Mouse (Mus musculus) neural tube, embryonic 14.5 days (tissue): Measurements from ENCODE around the gene Stac2. TPM values are rescaled to one million over a fixed set of nuclear protein-coding genes. Genes with fewer than 3 reads are reported as not detected.

Experiments used
- ATAC-seq: fragments of 200-750 bp; cut with Nextera tagmentation; 2 replicates; pipeline ENCODE4 v1.8.0; 2017; ENCODE audit warnings: low read depth, mild to moderate bottlenecking, moderate TSS enrichment, moderate library complexity
- H3K27ac ChIP-seq: fragments of 300-500 bp; sonication (generic); 2 replicates; pipeline ENCODE4 v1.5.1; 2014; ENCODE audit warnings: low read depth, mild to moderate bottlenecking, control low read depth, low read length, moderate library complexity, mixed read lengths
- H3K27me3 ChIP-seq: fragments of 300-500 bp; sonication (generic); 2 replicates; pipeline ENCODE4 v1.6.1; 2014; ENCODE audit warnings: low read length; ENCODE audit not compliant: control insufficient read depth, insufficient read depth
- H3K36me3 ChIP-seq: fragments of 300-500 bp; sonication (generic); 2 replicates; pipeline ENCODE4 v1.6.1; 2014; ENCODE audit warnings: low read length, mixed read lengths; ENCODE audit not compliant: control insufficient read depth, insufficient read depth
- H3K4me1 ChIP-seq: fragments of 300-500 bp; sonication (generic); 2 replicates; pipeline ENCODE4 v1.6.1; 2014; ENCODE audit warnings: low read length; ENCODE audit not compliant: control insufficient read depth, insufficient read depth
- H3K4me2 ChIP-seq: fragments of 300-500 bp; sonication (generic); 2 replicates; pipeline ENCODE4 v1.6.1; 2014; ENCODE audit warnings: mild to moderate bottlenecking, low read depth, low read length, control low read depth
- H3K4me3 ChIP-seq: fragments of 300-500 bp; sonication (generic); 2 replicates; pipeline ENCODE4 v1.5.1; 2014; ENCODE audit warnings: low read depth, low read length, control low read depth, mixed read lengths
- H3K9ac ChIP-seq: fragments of 300-500 bp; sonication (generic); replicated peaks from 2 replicates; pipeline ENCODE4 v1.6.1; 2014; ENCODE audit warnings: low read depth, mild to moderate bottlenecking, control low read depth, low read length, mixed read lengths
- H3K9me3 ChIP-seq: fragments of 300-500 bp; sonication (generic); 2 replicates; pipeline ENCODE4 v1.6.1; 2016; ENCODE audit warnings: low read length; ENCODE audit not compliant: control insufficient read depth
- WGBS: fragments of 180-500 bp; shearing (Covaris S2); extraction: QIAGEN DNeasy Blood & Tissue Kit; methylation state at CpG from one replicate; pipeline ENCODE4 v1.1.7; 2014; 5-methylcytosine and 5-hydroxymethylcytosine counted together
- polyA plus RNA-seq: library from polyadenylated mRNA; unstranded; fragments of >200 nt; fragmentation: Nextera tagmentation; extraction: Ambion mirVana; gene quantifications from 2 replicates; pipeline ENCODE4 v1.2.1, GENCODE M21; 2014

Stac2 gene
- polyA plus RNA-seq, 1 experiment from 2014 or later = 18.1 TPM

GRCm38 (mm10) chr11:98001351-98001824, 51.9 kb downstream of the Stac2 start:
- WGBS = 19% methylated on average over 11 of the region's 11 CpGs
- Histone ChIP-seq H3K9me3 (no peaks in the 10 kb centered on the region), H3K4me3 (no peak overlapping the region), H3K36me3 (peaks cover 25% of the 10 kb centered on the region), H3K27ac (no peak overlapping the region), H3K4me1 (0 out of 2 replicates have a peak, but pooled peaks cover 4% of the 10 kb centered on the region), H3K9ac (no peak overlapping the region), H3K27me3 (no peaks in the 10 kb centered on the region), H3K4me2 (no peak overlapping the region)
- no peak for ATAC-seq

GRCm38 (mm10) chr11:98000378-98001140, 52.7 kb downstream of the Stac2 start:
- no peak overlapping the region for H3K9ac ChIP-seq
- no peak for ATAC-seq
- H3K4me2 ChIP-seq = no peak overlapping the region
- H3K36me3 ChIP-seq = peaks cover 17% of the 10 kb centered on the region
- no peaks in the 10 kb centered on the region for H3K9me3 ChIP-seq
- H3K4me3 ChIP-seq = no peak overlapping the region
- no peaks in the 10 kb centered on the region for H3K27me3 ChIP-seq
- WGBS = 26% methylated on average over 7 of the region's 7 CpGs
- 0 out of 2 replicates have a peak, but pooled peaks cover 6% of the 10 kb centered on the region for H3K4me1 ChIP-seq
- no peak overlapping the region for H3K27ac ChIP-seq

GRCm38 (mm10) chr11:97999748-98000147, 53.5 kb downstream of the Stac2 start:
- no peak for ATAC-seq
- peaks cover 10% of the 10 kb centered on the region for H3K36me3 ChIP-seq

GRCm38 (mm10) chr11:97998898-97999608, 54.2 kb downstream of the Stac2 start:
- 0 out of 2 replicates have a peak, but pooled peaks cover 2% of the 10 kb centered on the region for H3K27me3 ChIP-seq
- H3K27ac ChIP-seq = no peak overlapping the region
- H3K9me3 ChIP-seq = no peaks in the 10 kb centered on the region
- 0 out of 2 replicates have a peak, but pooled peaks cover 11% of the 10 kb centered on the region for H3K4me1 ChIP-seq
- peaks cover 8% of the 10 kb centered on the region; the same call in 1 of the 2 replicates for H3K36me3 ChIP-seq
- H3K4me3 ChIP-seq = no peak overlapping the region
- 64% methylated on average over 7 of the region's 7 CpGs for WGBS
- H3K9ac ChIP-seq = no peak overlapping the region
- H3K4me2 ChIP-seq = no peak overlapping the region
- ATAC-seq = no peak

More at GRCm38 (mm10) chr11:97999748-98000147, 53.5 kb downstream of the Stac2 start:
- H3K4me1 ChIP-seq = 0 out of 2 replicates have a peak, but pooled peaks cover 11% of the 10 kb centered on the region
- 62% methylated on average over 5 of the region's 5 CpGs for WGBS
- H3K27ac ChIP-seq = no peak overlapping the region
- H3K9me3 ChIP-seq = no peaks in the 10 kb centered on the region
- H3K27me3 ChIP-seq = 0 out of 2 replicates have a peak, but pooled peaks cover 2% of the 10 kb centered on the region
- H3K4me2 ChIP-seq = no peak overlapping the region
- H3K4me3 ChIP-seq = no peak overlapping the region
- no peak overlapping the region for H3K9ac ChIP-seq

GRCm38 (mm10) chr11:97998074-97998793, 55.0 kb downstream of the Stac2 start:
- 0 out of 2 replicates have a peak, but pooled peaks cover 11% of the 10 kb centered on the region for H3K4me1 ChIP-seq
- WGBS = 83% methylated on average over 11 of the region's 11 CpGs
- no peak for ATAC-seq
- no peak overlapping the region for H3K4me2 ChIP-seq
- H3K36me3 ChIP-seq = peaks cover 8% of the 10 kb centered on the region; the same call in 1 of the 2 replicates
- H3K4me3 ChIP-seq = no peak overlapping the region
- no peak overlapping the region for H3K27ac ChIP-seq
- H3K9me3 ChIP-seq = no peaks in the 10 kb centered on the region
- H3K9ac ChIP-seq = no peak overlapping the region
- H3K27me3 ChIP-seq = 0 out of 2 replicates have a peak, but pooled peaks cover 2% of the 10 kb centered on the region

GRCm38 (mm10) chr11:97997387-97997960, 55.8 kb downstream of the Stac2 start:
- Histone ChIP-seq H3K27me3 (0 out of 2 replicates have a peak, but pooled peaks cover 2% of the 10 kb centered on the region), H3K36me3 (0 out of 2 replicates have a peak, but pooled peaks cover 3% of the 10 kb centered on the region), H3K4me1 (0 out of 2 replicates have a peak, but pooled peaks cover 8% of the 10 kb centered on the region), H3K9ac (no peak overlapping the region), H3K4me2 (no peak overlapping the region), H3K9me3 (no peaks in the 10 kb centered on the region), H3K4me3 (no peak overlapping the region), H3K27ac (no peak overlapping the region)
- WGBS = 77% methylated on average over 8 of the region's 8 CpGs
- ATAC-seq = no peak

GRCm38 (mm10) chr11:97996691-97997090, 56.6 kb downstream of the Stac2 start:
- H3K27ac ChIP-seq = no peak overlapping the region
- 82% methylated on average over 1 of the region's 1 CpGs for whole genome bisulfite sequencing
- H3K9me3 ChIP-seq = no peaks in the 10 kb centered on the region
- 0 out of 2 replicates have a peak, but pooled peaks cover under 1% of the 10 kb centered on the region for H3K36me3 ChIP-seq
- H3K4me2 ChIP-seq = no peak overlapping the region
- no peak overlapping the region for H3K4me3 ChIP-seq
- H3K27me3 ChIP-seq = 0 out of 2 replicates have a peak, but pooled peaks cover 2% of the 10 kb centered on the region
- 0 out of 2 replicates have a peak, but pooled peaks cover 8% of the 10 kb centered on the region for H3K4me1 ChIP-seq
- ATAC-seq = no peak
- H3K9ac ChIP-seq = no peak overlapping the region
